Mouse (Mus musculus) urinary bladder, postnatal 14 days (tissue): Measurements from ENCODE around the gene Rnf151.
A peak's percentile ranks its signal among the peaks of the same experiment; 100 is the strongest.
"Not testable (repeated sequence)": the region's sequence is repeated elsewhere in the genome, so short reads cannot be mapped to it uniquely, and the experiment has no call there.

ENCODE experiments used
- DNase-seq: peaks from one replicate; pipeline ENCODE4 v3.0.0; 2021; ENCODE audit warnings: low spot score

Rnf151 gene

GRCm38 (mm10) chr17:24732233-24732935 lies 14.5 kb upstream of the Rnf151 start:
- no peak for DNase-seq

- DNase-seq, result no peak
Observed at GRCm38 (mm10) chr17:24730787-24731186, 12.9 kb upstream of the Rnf151 start.

- no peak for DNase-seq
Observed at GRCm38 (mm10) chr17:24729067-24729466, 11.2 kb upstream of the Rnf151 start.

GRCm38 (mm10) chr17:24728184-24728583 lies 10.3 kb upstream of the Rnf151 start:
- no peak for DNase-seq

- DNase-seq, result no peak
Observed at GRCm38 (mm10) chr17:24727618-24728017, 9.8 kb upstream of the Rnf151 start, which contains the start of gene Rpl3l. Rpl3l (plus strand) TSS chr17:24727820.

- DNase-seq, result no peak
Observed at GRCm38 (mm10) chr17:24725637-24726390, 8.0 kb upstream of the Rnf151 start.

GRCm38 (mm10) chr17:24724184-24724583 lies 6.3 kb upstream of the Rnf151 start, which contains the start of gene Ndufb10:
Ndufb10 (minus strand) TSS chr17:24724478.
- DNase-seq, result peak; percentile 97

GRCm38 (mm10) chr17:24723881-24724180 lies 6.0 kb upstream of the Rnf151 start:
- no peak for DNase-seq

GRCm38 (mm10) chr17:24723122-24723880 lies 5.4 kb upstream of the Rnf151 start:
- DNase-seq, result no peak

- DNase-seq, result no peak
Observed at GRCm38 (mm10) chr17:24722220-24722924, 4.5 kb upstream of the Rnf151 start.

GRCm38 (mm10) chr17:24721383-24721955 lies 3.6 kb upstream of the Rnf151 start:
- DNase-seq, result not testable (repeated sequence)

GRCm38 (mm10) chr17:24720616-24721015 lies 2.8 kb upstream of the Rnf151 start:
- not testable (repeated sequence) for DNase-seq

GRCm38 (mm10) chr17:24719494-24720222 lies 1.8 kb upstream of the Rnf151 start:
- peak; percentile 98 for DNase-seq

GRCm38 (mm10) chr17:24718938-24719337 lies 1.1 kb upstream of the Rnf151 start:
- not testable (repeated sequence) for DNase-seq

- no peak for DNase-seq
Observed at GRCm38 (mm10) chr17:24716166-24716682, 1.6 kb downstream of the Rnf151 start.

GRCm38 (mm10) chr17:24715556-24715955 lies 2.3 kb downstream of the Rnf151 start:
- no peak for DNase-seq

GRCm38 (mm10) chr17:24708646-24709045 lies 9.2 kb downstream of the Rnf151 start:
- DNase-seq, result no peak

- no peak for DNase-seq
Observed at GRCm38 (mm10) chr17:24707801-24708425, 9.9 kb downstream of the Rnf151 start.

GRCm38 (mm10) chr17:24706982-24707800 lies 10.7 kb downstream of the Rnf151 start, which contains the start of gene Tbl3:
Tbl3 (minus strand) TSS chr17:24707660.
- peak; percentile 92 for DNase-seq
